Mouse (Mus musculus) kidney, adult 9 months (tissue): ENCODE measurements at regions not wholly inside any gene's neighbourhood (a gene's known extent, or its start where the extent isn't known, plus 50 kb on each side); places are given as distances from the start of the nearest gene placed in this dataset.
A peak's percentile ranks its signal among the peaks of the same experiment; 100 is the strongest.

Experiments used
- DNase-seq: peaks from one replicate; pipeline ENCODE4 v3.0.0; 2022

DNA sequence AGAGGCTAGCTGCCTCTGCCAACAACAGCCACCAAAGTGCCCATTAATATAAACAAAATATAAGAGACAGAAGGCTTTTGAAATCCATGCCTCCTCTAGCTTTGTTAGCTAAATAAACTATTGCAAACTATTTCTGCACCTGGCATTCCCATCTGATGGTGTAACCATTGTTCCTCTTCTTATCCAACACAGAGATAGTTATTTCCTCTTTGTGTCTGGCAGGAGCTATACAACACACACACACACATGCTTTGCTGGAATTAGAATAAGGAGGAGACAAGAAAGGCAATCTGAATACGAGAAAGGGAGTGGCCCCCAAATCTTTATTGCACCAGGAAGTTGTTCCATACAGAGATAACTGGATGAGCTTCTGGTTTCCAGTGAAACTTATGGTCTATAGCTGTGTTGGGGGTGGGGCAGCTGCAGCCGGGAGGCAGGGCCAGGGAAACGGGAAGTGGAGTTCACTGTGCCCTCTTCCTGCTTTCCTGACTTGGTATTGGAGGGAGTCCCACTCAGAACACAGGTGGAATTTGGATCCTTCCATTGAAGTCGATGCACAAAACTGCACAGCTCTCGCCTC lies 64.0 kb upstream of the Zdhhc17 start:
- no peak for DNase-seq

DNA sequence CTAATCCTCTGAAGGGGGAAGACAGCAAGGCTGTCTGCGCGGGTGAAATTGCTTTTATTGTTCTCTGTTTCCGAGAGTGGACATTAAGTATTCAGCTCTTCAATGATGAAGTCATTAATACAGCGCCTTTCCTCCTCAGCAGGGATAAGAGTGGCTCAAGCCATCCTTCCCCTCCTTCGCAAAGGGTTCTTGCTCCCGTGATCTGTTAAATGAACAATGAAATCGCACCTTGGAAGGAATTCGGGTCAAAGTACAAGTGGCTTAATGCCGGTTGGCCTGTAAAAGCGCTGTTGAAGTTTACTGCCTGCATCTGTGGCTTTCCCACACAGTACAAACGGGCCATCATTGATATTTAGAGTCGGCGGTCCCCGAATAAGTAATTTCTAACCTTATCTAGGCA lies 63.3 kb upstream of the Zdhhc17 start:
- peak; percentile 87 for DNase-seq

DNA sequence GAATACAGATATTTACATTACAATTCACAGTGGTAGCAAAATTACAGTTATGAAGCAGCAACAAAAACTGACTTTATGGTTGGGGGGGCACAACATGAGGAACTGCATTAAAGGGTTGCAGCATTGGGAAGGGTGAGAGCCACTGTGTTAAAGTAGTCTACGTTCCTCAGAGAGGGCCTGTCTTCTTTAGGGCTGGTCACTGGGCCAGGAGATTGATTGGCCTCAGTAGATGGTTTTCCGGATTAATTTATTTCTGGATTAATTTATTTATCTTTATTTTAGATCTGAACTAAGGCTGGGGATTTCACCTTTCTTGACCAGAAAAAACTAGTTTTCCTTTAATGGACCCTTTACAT lies 62.6 kb upstream of the Zdhhc17 start:
- DNase-seq, result no peak

DNA sequence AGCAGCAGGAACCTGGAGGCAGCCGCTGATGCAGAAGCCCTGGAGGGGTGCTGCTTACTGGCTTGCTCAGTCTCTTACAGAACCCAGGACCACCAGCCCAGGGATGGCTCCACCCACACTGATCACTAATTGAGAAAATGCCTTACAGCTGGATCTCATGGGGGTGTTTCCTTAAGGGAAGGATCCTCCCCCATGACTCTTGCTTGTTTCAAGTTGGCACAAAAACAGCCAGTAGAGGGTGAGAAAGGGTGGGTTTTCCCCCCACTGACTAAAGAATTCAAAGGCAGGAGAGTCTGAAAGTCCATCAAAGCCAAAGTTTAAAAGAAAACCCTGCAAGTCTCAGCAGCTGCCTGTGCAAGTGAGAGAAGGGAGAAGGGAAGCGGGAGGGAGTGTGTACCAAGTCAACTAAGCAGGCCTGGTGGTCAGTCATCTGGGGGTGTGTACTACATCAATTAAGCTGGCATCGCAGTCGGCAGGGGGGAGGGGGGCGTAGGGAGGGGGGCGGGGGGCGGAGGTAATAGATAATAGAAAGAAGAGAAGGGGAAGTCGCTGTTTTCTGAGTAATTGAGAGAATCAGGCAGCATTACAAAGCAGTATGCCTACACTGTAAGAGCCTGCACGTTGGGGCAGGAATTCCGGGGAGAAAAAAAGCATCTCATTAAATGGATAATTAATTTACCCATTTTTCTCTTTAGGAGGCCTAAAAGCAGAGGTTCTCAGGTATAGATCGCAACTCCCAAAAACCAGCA lies 62.0 kb upstream of the Zdhhc17 start:
- DNase-seq, result peak; percentile 67

DNA sequence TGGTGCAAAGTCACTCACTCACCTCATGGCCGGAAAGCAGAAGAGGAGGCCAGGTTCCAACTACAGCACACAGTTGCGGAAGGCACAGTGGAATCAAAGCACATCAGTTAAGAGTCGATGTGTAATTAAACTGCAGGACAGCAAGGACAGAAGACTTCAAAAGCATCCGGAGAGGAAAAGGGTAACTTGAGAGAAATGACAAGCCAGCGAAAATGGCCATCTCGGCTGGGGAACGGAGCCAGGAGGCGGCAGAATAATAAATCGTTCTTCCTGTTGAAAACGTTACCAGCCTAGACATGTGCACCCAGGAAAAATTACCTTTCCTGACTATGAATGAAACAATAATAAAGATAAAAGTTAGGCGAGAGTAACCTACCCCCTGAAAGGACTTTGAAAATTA lies 56.2 kb upstream of the Zdhhc17 start:
- DNase-seq, result no peak

DNA sequence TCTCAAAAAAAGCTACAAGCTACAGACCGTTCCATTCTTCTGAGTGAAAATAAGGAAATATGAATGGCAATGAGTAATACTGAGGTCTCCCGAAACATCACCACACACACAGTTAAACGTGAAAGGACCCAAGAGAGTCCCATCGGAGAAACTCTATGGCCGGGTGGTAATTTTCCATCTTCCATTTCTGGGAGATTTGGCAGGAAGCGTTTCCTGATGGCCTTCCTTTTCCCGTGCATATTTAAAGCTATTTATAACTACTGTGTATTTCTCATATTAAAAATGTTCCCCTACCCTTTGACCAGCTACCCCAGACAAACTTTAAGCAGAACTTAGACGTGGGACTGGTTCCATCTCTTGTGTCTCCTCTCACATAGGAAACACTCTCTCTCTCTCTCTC lies 50.7 kb upstream of the Zdhhc17 start:
- peak; percentile 63 for DNase-seq
